Mouse (Mus musculus) heart, embryonic 15.5 days (tissue): Measurements from ENCODE around the gene Crnn. TPM values are rescaled to one million over a fixed set of nuclear protein-coding genes. Genes with fewer than 3 reads are reported as not detected.
A peak's percentile ranks its signal among the peaks of the same experiment; 100 is the strongest.

ENCODE experiments used
- ATAC-seq: fragments of 200-750 bp; cut with Nextera tagmentation; replicated peaks from 2 replicates; pipeline ENCODE4 v1.8.0; 2017; ENCODE audit warnings: low read depth, moderate TSS enrichment; ENCODE audit not compliant: insufficient number of reproducible peaks, insufficient read depth, low FRiP score
- H3K27ac ChIP-seq: fragments of 300-500 bp; sonication (generic); 2 replicates; pipeline ENCODE4 v1.5.1; 2015; ENCODE audit warnings: mild to moderate bottlenecking, inconsistent platforms
- H3K27me3 ChIP-seq: fragments of 300-500 bp; sonication (generic); 2 replicates; pipeline ENCODE4 v1.6.1; 2015; ENCODE audit warnings: inconsistent platforms
- H3K36me3 ChIP-seq: fragments of 300-500 bp; sonication (generic); 2 replicates; pipeline ENCODE4 v1.6.1; 2015; ENCODE audit warnings: mild to moderate bottlenecking, inconsistent platforms
- H3K4me1 ChIP-seq: fragments of 300-500 bp; sonication (generic); replicated peaks from 2 replicates; pipeline ENCODE4 v1.6.1; 2015; ENCODE audit warnings: inconsistent platforms
- H3K4me2 ChIP-seq: fragments of 300-500 bp; sonication (generic); 2 replicates; pipeline ENCODE4 v1.6.1; 2015; ENCODE audit warnings: inconsistent platforms, mild to moderate bottlenecking, moderate library complexity
- H3K4me3 ChIP-seq: fragments of 300-500 bp; sonication (generic); 2 replicates; pipeline ENCODE4 v1.5.1; 2015; ENCODE audit warnings: mild to moderate bottlenecking, inconsistent platforms
- H3K9ac ChIP-seq: fragments of 300-500 bp; sonication (generic); 2 replicates; pipeline ENCODE4 v1.6.1; 2015; ENCODE audit warnings: mild to moderate bottlenecking, inconsistent platforms
- H3K9me3 ChIP-seq: fragments of 300-500 bp; sonication (generic); replicated peaks from 2 replicates; pipeline ENCODE4 v1.6.1; 2016; ENCODE audit warnings: inconsistent platforms
- WGBS: fragments of 180-500 bp; shearing (Covaris S2); methylation state at CpG from one replicate; pipeline ENCODE4 v1.1.7; 2015; ENCODE audit warnings: mixed read lengths; 5-methylcytosine and 5-hydroxymethylcytosine counted together
- polyA plus RNA-seq: library from polyadenylated mRNA; unstranded; fragments of >200 nt; fragmentation: Nextera tagmentation; extraction: Ambion mirVana; gene quantifications from 2 replicates; pipeline ENCODE4 v1.2.1, GENCODE M21; 2015

The Crnn gene
- polyA plus RNA-seq, result not detected in 2 replicates

GRCm38 (mm10) chr3:93144510-93145051 lies at the start of gene Crnn:
Gene Crnn (plus strand): TSS chr3:93144787.
- no peaks in the 10 kb centered on the region for H3K27me3 ChIP-seq
- H3K9me3 ChIP-seq, result no peaks in the 10 kb centered on the region
- no peak within 1 kb of the TSS for H3K9ac ChIP-seq
- no peak for ATAC-seq
- H3K4me1 ChIP-seq, result no peaks in the 10 kb centered on the region
- H3K36me3 ChIP-seq, result no peaks in the 10 kb centered on the region
- H3K4me3 ChIP-seq, result no peak within 1 kb of the TSS
- no peak within 1 kb of the TSS for H3K27ac ChIP-seq
- 51% methylated on average over 1 of the region's 1 CpGs for WGBS
- H3K4me2 ChIP-seq, result no peak within 1 kb of the TSS

GRCm38 (mm10) chr3:93096447-93096846 lies 48.1 kb upstream of the Crnn start:
- H3K4me3 ChIP-seq, result no peak overlapping the region
- 68% methylated on average over 2 of the region's 2 CpGs for WGBS
- no peaks in the 10 kb centered on the region for H3K4me1 ChIP-seq
- no peaks in the 10 kb centered on the region for H3K36me3 ChIP-seq
- ATAC-seq, result no peak
- H3K27ac ChIP-seq, result no peak overlapping the region
- no peaks in the 10 kb centered on the region for H3K9me3 ChIP-seq
- no peak overlapping the region for H3K9ac ChIP-seq
- no peak overlapping the region for H3K4me2 ChIP-seq
- no peaks in the 10 kb centered on the region for H3K27me3 ChIP-seq

- H3K27ac ChIP-seq, result no peak overlapping the region
- H3K27me3 ChIP-seq, result no peaks in the 10 kb centered on the region
- H3K4me1 ChIP-seq, result no peaks in the 10 kb centered on the region
- 43% methylated on average over 5 of the region's 5 CpGs for WGBS
- no peak overlapping the region for H3K4me3 ChIP-seq
- no peak overlapping the region for H3K9ac ChIP-seq
- ATAC-seq, result no peak
- no peak overlapping the region for H3K4me2 ChIP-seq
- H3K36me3 ChIP-seq, result no peaks in the 10 kb centered on the region
- no peaks in the 10 kb centered on the region for H3K9me3 ChIP-seq
These were observed 32.9 kb upstream of the Crnn start for GRCm38 (mm10) chr3:93111668-93112067.

- H3K4me1 ChIP-seq, result no peaks in the 10 kb centered on the region
- no peaks in the 10 kb centered on the region for H3K9me3 ChIP-seq
- no peak overlapping the region for H3K9ac ChIP-seq
- no peaks in the 10 kb centered on the region for H3K36me3 ChIP-seq
- H3K27ac ChIP-seq, result no peak overlapping the region
- no peak for ATAC-seq
- no peak overlapping the region for H3K4me3 ChIP-seq
- 3% methylated on average over 2 of the region's 2 CpGs for WGBS
- no peaks in the 10 kb centered on the region for H3K27me3 ChIP-seq
- H3K4me2 ChIP-seq, result no peak overlapping the region
These were observed 30.1 kb upstream of the Crnn start for GRCm38 (mm10) chr3:93114481-93114880.

- Histone ChIP-seq H3K9ac (no peak overlapping the region), H3K27ac (no peak overlapping the region), H3K36me3 (no peaks in the 10 kb centered on the region), H3K27me3 (no peaks in the 10 kb centered on the region), H3K4me1 (no peaks in the 10 kb centered on the region), H3K4me3 (no peak overlapping the region), H3K9me3 (no peaks in the 10 kb centered on the region), H3K4me2 (no peak overlapping the region)
- WGBS, result 43% methylated on average over 4 of the region's 4 CpGs
- no peak for ATAC-seq
These were observed 25.5 kb upstream of the Crnn start for GRCm38 (mm10) chr3:93119101-93119500.

- Histone ChIP-seq H3K36me3 (no peaks in the 10 kb centered on the region), H3K9me3 (no peaks in the 10 kb centered on the region), H3K9ac (no peak overlapping the region), H3K27me3 (no peaks in the 10 kb centered on the region), H3K4me3 (no peak overlapping the region), H3K4me2 (no peak overlapping the region), H3K27ac (no peak overlapping the region), H3K4me1 (no peaks in the 10 kb centered on the region)
- ATAC-seq, result no peak
- 22% methylated on average over 4 of the region's 4 CpGs for whole genome bisulfite sequencing
These were observed 16.5 kb upstream of the Crnn start for GRCm38 (mm10) chr3:93128052-93128451.

- Histone ChIP-seq H3K27ac (no peak overlapping the region), H3K9me3 (no peaks in the 10 kb centered on the region), H3K9ac (no peak overlapping the region), H3K4me3 (no peak overlapping the region), H3K27me3 (no peaks in the 10 kb centered on the region), H3K36me3 (no peaks in the 10 kb centered on the region), H3K4me2 (no peak overlapping the region), H3K4me1 (no peaks in the 10 kb centered on the region)
- 0 out of 2 replicates have a peak, but pooled peaks have one; percentile 10 for ATAC-seq
- WGBS, result 35% methylated on average over 5 of the region's 5 CpGs
These were observed 15.5 kb upstream of the Crnn start for GRCm38 (mm10) chr3:93129076-93129475.

- H3K4me3 ChIP-seq, result no peak overlapping the region
- no peak overlapping the region for H3K9ac ChIP-seq
- 22% methylated on average over 3 of the region's 3 CpGs for WGBS
- H3K9me3 ChIP-seq, result no peaks in the 10 kb centered on the region
- no peak overlapping the region for H3K27ac ChIP-seq
- no peak overlapping the region for H3K4me2 ChIP-seq
- ATAC-seq, result no peak
- H3K36me3 ChIP-seq, result no peaks in the 10 kb centered on the region
- H3K27me3 ChIP-seq, result no peaks in the 10 kb centered on the region
- H3K4me1 ChIP-seq, result no peaks in the 10 kb centered on the region
These were observed 14.1 kb upstream of the Crnn start for GRCm38 (mm10) chr3:93130460-93130859.

- Histone ChIP-seq H3K27me3 (no peaks in the 10 kb centered on the region), H3K27ac (no peak overlapping the region), H3K4me3 (no peak overlapping the region), H3K9ac (no peak overlapping the region), H3K4me2 (no peak overlapping the region), H3K36me3 (no peaks in the 10 kb centered on the region), H3K9me3 (no peaks in the 10 kb centered on the region), H3K4me1 (no peaks in the 10 kb centered on the region)
- WGBS, result 74% methylated on average over 6 of the region's 6 CpGs
- ATAC-seq, result no peak
These were observed 17.9 kb downstream of the Crnn start for GRCm38 (mm10) chr3:93162502-93162901.

GRCm38 (mm10) chr3:93162996-93163592 lies 18.5 kb downstream of the Crnn start:
- Histone ChIP-seq H3K4me1 (no peaks in the 10 kb centered on the region), H3K27me3 (no peaks in the 10 kb centered on the region), H3K9ac (no peak overlapping the region), H3K4me2 (no peak overlapping the region), H3K36me3 (no peaks in the 10 kb centered on the region), H3K27ac (no peak overlapping the region), H3K4me3 (no peak overlapping the region), H3K9me3 (no peaks in the 10 kb centered on the region)
- WGBS, result 53% methylated on average over 1 of the region's 1 CpGs
- ATAC-seq, result no peak

- Histone ChIP-seq H3K4me1 (no peaks in the 10 kb centered on the region), H3K27ac (no peak overlapping the region), H3K36me3 (no peaks in the 10 kb centered on the region), H3K4me3 (no peak overlapping the region), H3K27me3 (no peaks in the 10 kb centered on the region), H3K9me3 (no peaks in the 10 kb centered on the region), H3K9ac (no peak overlapping the region), H3K4me2 (no peak overlapping the region)
- 79% methylated on average over 4 of the region's 4 CpGs for WGBS
- no peak for ATAC-seq
These were observed 36.3 kb downstream of the Crnn start for GRCm38 (mm10) chr3:93180856-93181255.

GRCm38 (mm10) chr3:93196978-93197377 lies 52.4 kb downstream of the Crnn start, which contains the start of gene Flg2:
Gene Flg2 (plus strand): TSS chr3:93197278.
- H3K4me3 ChIP-seq, result no peak within 1 kb of the TSS
- WGBS, result 78% methylated on average over 3 of the region's 3 CpGs

More at GRCm38 (mm10) chr3:93196978-93197377, 52.4 kb downstream of the Crnn start, which contains the start of gene Flg2:
- no peaks in the 10 kb centered on the region for H3K27me3 ChIP-seq
- H3K4me1 ChIP-seq, result no peaks in the 10 kb centered on the region
- H3K4me2 ChIP-seq, result no peak within 1 kb of the TSS
- no peaks in the 10 kb centered on the region; the same call in 1 of the 2 replicates for H3K9me3 ChIP-seq
- H3K36me3 ChIP-seq, result no peaks in the 10 kb centered on the region
- H3K27ac ChIP-seq, result no peak within 1 kb of the TSS
- no peak for ATAC-seq
- no peak within 1 kb of the TSS for H3K9ac ChIP-seq
